Comparison of ENCODE assay signal across 1 mouse cellular context in the genomic region with DNA sequence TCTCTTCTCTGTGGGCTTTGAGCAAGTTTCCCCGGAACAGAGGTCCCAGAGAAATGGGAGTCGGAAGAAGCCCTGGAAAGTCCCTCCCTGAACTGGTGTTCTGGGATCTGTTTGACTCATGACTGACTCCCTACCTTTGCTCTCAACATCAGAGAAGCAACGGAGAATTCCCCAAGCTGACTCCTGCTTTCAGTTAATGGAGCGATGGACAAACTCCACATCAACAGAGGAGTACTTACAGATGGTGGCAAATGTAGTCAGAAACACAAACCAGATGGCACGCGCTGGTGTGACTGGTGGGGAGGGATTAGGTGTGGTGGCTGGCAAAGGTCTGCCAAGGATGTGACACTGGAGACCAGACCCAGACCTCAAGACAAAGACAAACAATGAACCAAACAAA.
TF ChIP-seq lines count a peak whose summit lies in the region.

No protein-coding gene starts in this region.

TF ChIP-seq in CH12.LX, 34 proteins besides CTCF, POLR2A, EP300 and RAD21:
- TF ChIP-seq MAZ (IDR thresholded peaks at IDR 0.05; ENCODE audit: low read depth, low read length) (no peak), USF1 (IDR thresholded peaks at IDR 0.05; ENCODE audit: low read depth, low read length) (no peak), CHD1 (IDR thresholded peaks at IDR 0.05; ENCODE audit: low read depth, low read length) (no peak), ELF1 (IDR thresholded peaks at IDR 0.05; ENCODE audit: low read depth, low read length) (no peak), TBP (conservative IDR thresholded peaks at IDR 0.05; ENCODE audit: low read depth, low read length) (no peak), RCOR1 (conservative IDR thresholded peaks at IDR 0.05; ENCODE audit: low read depth, low read length) (no peak), ZNF384 (IDR thresholded peaks at IDR 0.05; ENCODE audit: low read depth, low read length) (no peak), UBTF (IDR thresholded peaks at IDR 0.05; ENCODE audit: low read depth, low read length) (no peak), HCFC1 (IDR thresholded peaks at IDR 0.05; ENCODE audit: low read depth, low read length) (no peak), E2F4 (IDR thresholded peaks at IDR 0.05; ENCODE audit: insufficient replicate concordance, low read depth, low read length) (no peak), JUND (conservative IDR thresholded peaks at IDR 0.05; ENCODE audit: low read depth, low read length) (no peak), MAX (IDR thresholded peaks at IDR 0.05; ENCODE audit: low read length) (no peak)
